Mouse (Mus musculus) granulocyte monocyte progenitor cell, adult 5-6 weeks (primary cell): Measurements from ENCODE around the gene Zfp235. TPM values are rescaled to one million over a fixed set of nuclear protein-coding genes. Genes with fewer than 3 reads are reported as not detected.

Experiments used
- ATAC-seq: replicated peaks from 2 replicates; pipeline ENCODE4 v1.8.0; 2016; ENCODE audit warnings: mild to moderate bottlenecking, moderate TSS enrichment, inconsistent platforms; ENCODE audit not compliant: poor library complexity, severe bottlenecking
- total RNA-seq, 2 experiments: library from RNA; stranded (forward) in 1 of 2; stranded (reverse) in 1 of 2; fragments of 200-712, 200-1000 nt in 1 of 2; fragments of >200 nt in 1 of 2; fragmentation: Nextera tagmentation in 1 of 2; gene quantifications; 2 replicates each; pipeline ENCODE4 v1.2.3; 2014 to 2017

Zfp235 gene
- total RNA-seq, 2 experiments from 2014 or later, result 8.6 to 9.6 TPM

DNA sequence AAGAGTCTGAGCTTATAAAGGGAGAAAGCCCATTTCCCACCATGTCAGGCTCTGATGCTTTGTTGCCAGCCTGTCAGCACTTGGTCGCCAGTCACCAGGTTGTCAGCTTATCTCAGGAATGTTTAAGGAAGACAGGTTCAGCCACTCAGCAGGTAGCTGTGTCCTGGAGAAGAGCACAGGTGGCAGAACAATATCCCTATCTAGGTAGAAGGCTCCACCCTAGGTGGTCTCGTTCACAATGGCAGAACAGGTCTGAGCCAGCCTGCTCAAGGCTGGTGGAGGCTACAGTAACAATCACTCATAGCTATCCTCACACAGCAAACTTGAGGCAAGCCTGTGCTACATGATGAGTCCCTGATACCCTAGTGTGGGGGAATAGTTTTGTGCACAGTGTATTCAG lies 57.4 kb downstream of the Zfp235 start:
- ATAC-seq, result no peak

Other genes with a start within 250 kb of the Zfp235 start
- gene Vmn1r178, start 242.2 kb upstream of the Zfp235 start, total RNA-seq (2014; fragmentation: Nextera tagmentation), result not detected in 2 replicates
- gene Vmn1r178, start 242.2 kb upstream of the Zfp235 start, total RNA-seq (2017), result not detected in 2 replicates
- not detected in 2 replicates for gene Vmn1r179, start 207.2 kb upstream of the Zfp235 start, total RNA-seq (2014; fragmentation: Nextera tagmentation)
- gene Vmn1r179, start 207.2 kb upstream of the Zfp235 start, total RNA-seq (2017), result not detected in 2 replicates
- not detected in 2 replicates for gene Vmn1r180, start 183.5 kb upstream of the Zfp235 start, total RNA-seq (2014; fragmentation: Nextera tagmentation)
- not detected in 2 replicates for gene Vmn1r180, start 183.5 kb upstream of the Zfp235 start, total RNA-seq (2017)
- not detected in 2 replicates for gene Vmn1r181, start 159.6 kb upstream of the Zfp235 start, total RNA-seq (2014; fragmentation: Nextera tagmentation)
- gene Vmn1r181, start 159.6 kb upstream of the Zfp235 start, total RNA-seq (2017), result not detected in 2 replicates
- not detected in 2 replicates for gene V1rd19, start 132.5 kb upstream of the Zfp235 start, total RNA-seq (2014; fragmentation: Nextera tagmentation)
- not detected in 2 replicates for gene V1rd19, start 132.5 kb upstream of the Zfp235 start, total RNA-seq (2017)
- gene Vmn1r183, start 80.9 kb upstream of the Zfp235 start, total RNA-seq (2014; fragmentation: Nextera tagmentation), result not detected in 2 replicates
- not detected in 2 replicates for gene Vmn1r183, start 80.9 kb upstream of the Zfp235 start, total RNA-seq (2017)
- 16.5 and 20.9 TPM in 2 replicates for gene Zfp180, start 52.2 kb upstream of the Zfp235 start, total RNA-seq (2014; fragmentation: Nextera tagmentation)
- gene Zfp180, start 52.2 kb upstream of the Zfp235 start, total RNA-seq (2017), result 13.9 and 25.8 TPM in 2 replicates
- gene Zfp112, start 21.9 kb upstream of the Zfp235 start, total RNA-seq (2014; fragmentation: Nextera tagmentation), result 1.1 and 1.9 TPM in 2 replicates
- 0.22 and 0.57 TPM in 2 replicates for gene Zfp112, start 21.9 kb upstream of the Zfp235 start, total RNA-seq (2017)
- 0.62 and 2.0 TPM in 2 replicates for gene Zfp114, start 40.9 kb downstream of the Zfp235 start, total RNA-seq (2014; fragmentation: Nextera tagmentation)
- gene Zfp114, start 40.9 kb downstream of the Zfp235 start, total RNA-seq (2017), result 2.4 and 3.5 TPM in 2 replicates
- gene Zfp111, start 77.3 kb downstream of the Zfp235 start, total RNA-seq (2014; fragmentation: Nextera tagmentation), result 18.1 and 19.8 TPM in 2 replicates
- 18.8 and 21.2 TPM in 2 replicates for gene Zfp111, start 77.3 kb downstream of the Zfp235 start, total RNA-seq (2017)
- 3.3 and 7.0 TPM in 2 replicates for gene Zfp109, start 103.4 kb downstream of the Zfp235 start, total RNA-seq (2014; fragmentation: Nextera tagmentation)
- 8.7 and 9.0 TPM in 2 replicates for gene Zfp109, start 103.4 kb downstream of the Zfp235 start, total RNA-seq (2017)
- 1.5 and 3.1 TPM in 2 replicates for gene Zfp108, start 120.6 kb downstream of the Zfp235 start, total RNA-seq (2014; fragmentation: Nextera tagmentation)
- gene Zfp108, start 120.6 kb downstream of the Zfp235 start, total RNA-seq (2017), result 2.6 and 3.3 TPM in 2 replicates
- 1.3 and 3.9 TPM in 2 replicates for gene Zfp93, start 136.3 kb downstream of the Zfp235 start, total RNA-seq (2014; fragmentation: Nextera tagmentation)
- 1.1 and 3.0 TPM in 2 replicates for gene Zfp93, start 136.3 kb downstream of the Zfp235 start, total RNA-seq (2017)
- gene Zfp61, start 167.1 kb downstream of the Zfp235 start, total RNA-seq (2014; fragmentation: Nextera tagmentation), result 16.5 and 16.8 TPM in 2 replicates
- 16.7 and 27.7 TPM in 2 replicates for gene Zfp61, start 167.1 kb downstream of the Zfp235 start, total RNA-seq (2017)
- 5.8 and 6.0 TPM in 2 replicates for gene Zfp94, start 182.5 kb downstream of the Zfp235 start, total RNA-seq (2014; fragmentation: Nextera tagmentation)
- gene Zfp94, start 182.5 kb downstream of the Zfp235 start, total RNA-seq (2017), result 2.0 and 3.4 TPM in 2 replicates
- gene Tescl, start 199.8 kb downstream of the Zfp235 start, total RNA-seq (2014; fragmentation: Nextera tagmentation), result not detected in 2 replicates
- gene Tescl, start 199.8 kb downstream of the Zfp235 start, total RNA-seq (2017), result not detected in 2 replicates
- gene Lypd5, start 215.0 kb downstream of the Zfp235 start, total RNA-seq (2014; fragmentation: Nextera tagmentation), result not detected in 2 replicates
- gene Lypd5, start 215.0 kb downstream of the Zfp235 start, total RNA-seq (2017), result not detected in 2 replicates
- gene Kcnn4, start 236.1 kb downstream of the Zfp235 start, total RNA-seq (2014; fragmentation: Nextera tagmentation), result 24.2 and 31.4 TPM in 2 replicates
- 36.3 and 43.5 TPM in 2 replicates for gene Kcnn4, start 236.1 kb downstream of the Zfp235 start, total RNA-seq (2017)